Mouse (Mus musculus) NIH3T3 (cell line): ENCODE measurements at regions not wholly inside any gene's neighbourhood (a gene's known extent, or its start where the extent isn't known, plus 50 kb on each side); places are given as distances from the start of the nearest gene placed in this dataset.

Experiments used
- DNase-seq: peaks from one replicate; pipeline ENCODE4 v3.0.0-alpha.2; 2012; ENCODE audit warnings: low read depth

- peak; percentile 87 for DNase-seq
Observed at GRCm38 (mm10) chr17:83276000-83276891, 61.2 kb downstream of the Pkdcc start.

- no peak for DNase-seq
Observed at GRCm38 (mm10) chr17:83277117-83277947, 62.2 kb downstream of the Pkdcc start.

GRCm38 (mm10) chr17:83277948-83278924 is 63.1 kb downstream of the Pkdcc start:
- DNase-seq = no peak

GRCm38 (mm10) chr17:83283328-83283727 is 67.4 kb upstream of the Eml4 start:
- DNase-seq = no peak

- no peak for DNase-seq
Observed at GRCm38 (mm10) chr17:83287381-83288142, 63.2 kb upstream of the Eml4 start.

- no peak for DNase-seq
Observed at GRCm38 (mm10) chr17:83288143-83288492, 62.6 kb upstream of the Eml4 start.

GRCm38 (mm10) chr17:83295526-83296238 is 55.0 kb upstream of the Eml4 start:
- DNase-seq = no peak

GRCm38 (mm10) chr17:83297379-83298121 is 53.2 kb upstream of the Eml4 start:
- DNase-seq = no peak
